ENCODE assay signal across 22 mouse cellular contexts in genomic region chr11:53069751-53070150, GRCm38 (mm10).
DNase-seq lines count a peak whose midpoint lies in the region; ATAC-seq and TF ChIP-seq lines count a peak whose summit lies in the region.
"Had no signal": no experiment of that assay in that cellular context is flagged by ENCODE, and none has a peak within 500 bp of the region (broad histone marks: within the 10 kb centered on the region; RNA-seq: fewer than 3 reads in every experiment).

No protein-coding gene starts in this region.

- no peak overlapping the region for H3K4me3 ChIP-seq in hindbrain, embryonic 10.5 days
- H3K4me3 ChIP-seq in hindbrain, postnatal 0 days (ENCODE audit: low read length) = no peak overlapping the region
- H3K4me3 ChIP-seq in midbrain, embryonic 11.5 days (ENCODE audit: low read depth, low read length) = no peak overlapping the region
- H3K4me3 ChIP-seq in midbrain, embryonic 15.5 days = no peak overlapping the region
- H3K4me3 ChIP-seq in embryonic facial prominence, embryonic 10.5 days = no peak overlapping the region
- no peak overlapping the region for H3K4me3 ChIP-seq in limb, embryonic 12.5 days (replicated peaks)
- H3K4me3 ChIP-seq: forebrain, embryonic 15.5 days; heart, embryonic 10.5 days; left cerebral cortex, adult 2 months; liver, embryonic 13.5 days had no signal

- TF ChIP-seq CTCF in hindbrain, postnatal 0 days (IDR thresholded peaks at IDR 0.05; ENCODE audit: low read depth) = no peak

- WGBS in hindbrain, embryonic 10.5 days = 76% methylated on average over 6 of the region's 6 CpGs
- 63% methylated on average over 6 of the region's 6 CpGs for WGBS in hindbrain, postnatal 0 days
- 86% methylated on average over 6 of the region's 6 CpGs for WGBS in midbrain, embryonic 11.5 days
- 50% methylated on average over 6 of the region's 6 CpGs for WGBS in midbrain, embryonic 15.5 days
- WGBS in embryonic facial prominence, embryonic 10.5 days = 63% methylated on average over 6 of the region's 6 CpGs
- 9% methylated on average over 6 of the region's 6 CpGs for WGBS in limb, embryonic 12.5 days

- no peaks in the 10 kb centered on the region for H3K9me3 ChIP-seq in hindbrain, embryonic 10.5 days
- H3K9me3 ChIP-seq in hindbrain, postnatal 0 days (ENCODE audit: low read length) = no peaks in the 10 kb centered on the region
- H3K9me3 ChIP-seq in midbrain, embryonic 11.5 days (ENCODE audit: control insufficient read depth, low read length) = no peaks in the 10 kb centered on the region
- no peaks in the 10 kb centered on the region for H3K9me3 ChIP-seq in midbrain, embryonic 15.5 days
- no peaks in the 10 kb centered on the region for H3K9me3 ChIP-seq in embryonic facial prominence, embryonic 10.5 days
- no peaks in the 10 kb centered on the region for H3K9me3 ChIP-seq in limb, embryonic 12.5 days
- H3K9me3 ChIP-seq: forebrain, embryonic 15.5 days; heart, embryonic 10.5 days; liver, embryonic 13.5 days had no signal

- no peak overlapping the region for H3K9ac ChIP-seq in hindbrain, postnatal 0 days (replicated peaks; ENCODE audit: low read length)
- H3K9ac ChIP-seq in midbrain, embryonic 11.5 days (ENCODE audit: low read length) = no peak overlapping the region
- H3K9ac ChIP-seq in midbrain, embryonic 15.5 days = no peak overlapping the region
- H3K9ac ChIP-seq in limb, embryonic 12.5 days (replicated peaks) = no peak overlapping the region
- H3K9ac ChIP-seq: forebrain, embryonic 15.5 days; liver, embryonic 13.5 days; lung, embryonic 14.5 days had no signal

- ATAC-seq in hindbrain, postnatal 0 days = no peak
- no peak for ATAC-seq in midbrain, embryonic 11.5 days (ENCODE audit: low FRiP score)
- no peak for ATAC-seq in midbrain, embryonic 15.5 days (replicated peaks)
- ATAC-seq in limb, embryonic 12.5 days (ENCODE audit: insufficient number of reproducible peaks, insufficient read depth, low FRiP score, low TSS enrichment, low read depth) = 0 out of 2 replicates have a peak, but pooled peaks have one; percentile 23
- ATAC-seq: CD4-positive, CD25-positive, alpha-beta regulatory T cell, adult 4 months; forebrain, embryonic 15.5 days had no signal

- DNase-seq in hindbrain, embryonic 10.5 days (ENCODE audit: low spot score) = no peak
- no peak for DNase-seq in hindbrain, postnatal 0 days (ENCODE audit: low spot score)
- DNase-seq in midbrain, embryonic 11.5 days (ENCODE audit: low spot score, missing footprints) = peak; percentile 77
- DNase-seq in embryonic facial prominence, embryonic 10.5 days (ENCODE audit: low spot score) = peak; percentile 24
- no peak for DNase-seq in cerebellum, adult 11-12 months
- DNase-seq in adrenal gland, adult 8-10 months = no peak
- DNase-seq: cerebellum, adult 2 months; cerebellum, postnatal 25 days; gastrocnemius, postnatal 10 days; heart, postnatal 4 days; kidney, adult 8-10 months; kidney, postnatal 10 days; left cerebral cortex, postnatal 4 days; liver, embryonic 13.5 days; lung, embryonic 14.5 days; thymus, postnatal 25 days had no signal

- H3K4me2 ChIP-seq in hindbrain, postnatal 0 days (ENCODE audit: low read depth, low read length) = no peak overlapping the region
- H3K4me2 ChIP-seq in midbrain, embryonic 11.5 days = no peak overlapping the region
- H3K4me2 ChIP-seq in midbrain, embryonic 15.5 days = no peak overlapping the region
- no peak overlapping the region for H3K4me2 ChIP-seq in limb, embryonic 12.5 days
- H3K4me2 ChIP-seq: forebrain, embryonic 15.5 days; liver, embryonic 13.5 days; lung, embryonic 14.5 days had no signal

- peak overlapping the region; percentile 31; the same call in 1 of the 2 replicates for H3K27ac ChIP-seq in hindbrain, embryonic 10.5 days
- H3K27ac ChIP-seq in hindbrain, postnatal 0 days = no peak overlapping the region
- no peak overlapping the region for H3K27ac ChIP-seq in midbrain, embryonic 11.5 days (ENCODE audit: low read depth, low read length)
- H3K27ac ChIP-seq in midbrain, embryonic 15.5 days = no peak overlapping the region
- H3K27ac ChIP-seq in embryonic facial prominence, embryonic 10.5 days (replicated peaks) = no peak overlapping the region
- no peak overlapping the region for H3K27ac ChIP-seq in limb, embryonic 12.5 days
- H3K27ac ChIP-seq: forebrain, embryonic 15.5 days; heart, embryonic 10.5 days; left cerebral cortex, adult 2 months; liver, embryonic 13.5 days had no signal

- H3K4me1 ChIP-seq in hindbrain, embryonic 10.5 days (replicated peaks) = peaks cover 14% of the 10 kb centered on the region; the same call in 1 of the 2 replicates
- H3K4me1 ChIP-seq in hindbrain, postnatal 0 days (ENCODE audit: insufficient read depth, low read length) = no peaks in the 10 kb centered on the region
- peaks cover 2% of the 10 kb centered on the region for H3K4me1 ChIP-seq in midbrain, embryonic 11.5 days (ENCODE audit: control insufficient read depth, insufficient read depth, low read length)
- H3K4me1 ChIP-seq in midbrain, embryonic 15.5 days = 0 out of 2 replicates have a peak, but pooled peaks cover 15% of the 10 kb centered on the region
- H3K4me1 ChIP-seq in embryonic facial prominence, embryonic 10.5 days = peaks cover 23% of the 10 kb centered on the region
- H3K4me1 ChIP-seq in limb, embryonic 12.5 days (replicated peaks) = peaks cover 31% of the 10 kb centered on the region
- H3K4me1 ChIP-seq: liver, embryonic 13.5 days had no signal

- H3K36me3 ChIP-seq in hindbrain, embryonic 10.5 days = no peaks in the 10 kb centered on the region
- no peaks in the 10 kb centered on the region for H3K36me3 ChIP-seq in hindbrain, postnatal 0 days (ENCODE audit: insufficient read depth, low read length)
- H3K36me3 ChIP-seq in midbrain, embryonic 11.5 days (ENCODE audit: control insufficient read depth, insufficient read depth, low read length) = no peaks in the 10 kb centered on the region
- no peaks in the 10 kb centered on the region for H3K36me3 ChIP-seq in midbrain, embryonic 15.5 days (replicated peaks)
- no peaks in the 10 kb centered on the region for H3K36me3 ChIP-seq in embryonic facial prominence, embryonic 10.5 days (replicated peaks)
- no peaks in the 10 kb centered on the region for H3K36me3 ChIP-seq in limb, embryonic 12.5 days
- H3K36me3 ChIP-seq: forebrain, embryonic 15.5 days; heart, embryonic 10.5 days; liver, embryonic 13.5 days had no signal

- H3K27me3 ChIP-seq in hindbrain, embryonic 10.5 days (ENCODE audit: insufficient read depth, poor library complexity, severe bottlenecking) = no peaks in the 10 kb centered on the region; the same call in 1 of the 2 replicates
- H3K27me3 ChIP-seq in hindbrain, postnatal 0 days (ENCODE audit: insufficient read depth, low read length) = no peaks in the 10 kb centered on the region
- H3K27me3 ChIP-seq in midbrain, embryonic 11.5 days (ENCODE audit: control insufficient read depth, insufficient read depth, low read length) = peaks cover 2% of the 10 kb centered on the region; the same call in 1 of the 2 replicates
- peaks cover 5% of the 10 kb centered on the region; the same call in 1 of the 2 replicates for H3K27me3 ChIP-seq in midbrain, embryonic 15.5 days (replicated peaks)
- H3K27me3 ChIP-seq in embryonic facial prominence, embryonic 10.5 days (replicated peaks; ENCODE audit: low read depth, poor library complexity, severe bottlenecking) = peaks cover 11% of the 10 kb centered on the region
- peaks cover 5% of the 10 kb centered on the region for H3K27me3 ChIP-seq in limb, embryonic 12.5 days
- H3K27me3 ChIP-seq: liver, embryonic 13.5 days had no signal

Comparison
In these comparisons a context has a peak if more than half of its experiments do, and no peak if none do; other contexts are left out.
1. DNase-seq: peak in midbrain, embryonic 11.5 days (single experiment) and embryonic facial prominence, embryonic 10.5 days (single experiment); none in hindbrain, embryonic 10.5 days (single experiment), hindbrain, postnatal 0 days (single experiment), cerebellum, adult 11-12 months (single experiment) and adrenal gland, adult 8-10 months (single experiment).